Mouse (Mus musculus): Measurements from ENCODE around the gene Fsd1. TPM values are rescaled to one million over a fixed set of nuclear protein-coding genes. Genes with fewer than 3 reads are reported as not detected.

Fsd1 gene
- polyA plus RNA-seq, 1 experiment from 2014 or later: 9.9 TPM

GRCm38 (mm10) chr17:56010681-56011080, 24.4 kb downstream of the Fsd1 start:
- H3K4me1 ChIP-seq (ENCODE audit: control insufficient read depth, insufficient read depth, low read length): peaks cover 21% of the 10 kb centered on the region
- H3K27ac ChIP-seq (ENCODE audit: low read length): no peak overlapping the region
- peak overlapping the region; percentile 100 for H3K4me2 ChIP-seq (ENCODE audit: low read depth, low read length)
- no peaks in the 10 kb centered on the region for H3K9me3 ChIP-seq (replicated peaks; ENCODE audit: control insufficient read depth, low read length)
- H3K27me3 ChIP-seq (ENCODE audit: control insufficient read depth, insufficient read depth, low read length): no peaks in the 10 kb centered on the region
- peak overlapping the region; percentile 86; the same call in 1 of the 2 replicates for H3K4me3 ChIP-seq (replicated peaks; ENCODE audit: low read length)
- H3K36me3 ChIP-seq (ENCODE audit: control insufficient read depth, insufficient read depth, low read length): peaks cover 22% of the 10 kb centered on the region
- peak overlapping the region; percentile 82 for H3K9ac ChIP-seq (ENCODE audit: low read length)
- 16% methylated on average over 9 of the region's 9 CpGs for WGBS
- no peak for ATAC-seq (ENCODE audit: insufficient read depth, low FRiP score)

- peaks cover 21% of the 10 kb centered on the region for H3K4me1 ChIP-seq (ENCODE audit: control insufficient read depth, insufficient read depth, low read length)
- no peak overlapping the region for H3K4me3 ChIP-seq (replicated peaks; ENCODE audit: low read length)
- H3K4me2 ChIP-seq (ENCODE audit: low read depth, low read length): no peak overlapping the region
- ATAC-seq (ENCODE audit: insufficient read depth, low FRiP score): no peak
- no peak overlapping the region for H3K9ac ChIP-seq (ENCODE audit: low read length)
- no peaks in the 10 kb centered on the region for H3K27me3 ChIP-seq (ENCODE audit: control insufficient read depth, insufficient read depth, low read length)
- WGBS: 86% methylated on average over 7 of the region's 7 CpGs
- H3K36me3 ChIP-seq (ENCODE audit: control insufficient read depth, insufficient read depth, low read length): peaks cover 29% of the 10 kb centered on the region
- H3K9me3 ChIP-seq (replicated peaks; ENCODE audit: control insufficient read depth, low read length): no peaks in the 10 kb centered on the region
- H3K27ac ChIP-seq (ENCODE audit: low read length): no peak overlapping the region
Measured at GRCm38 (mm10) chr17:56011441-56011840, 25.1 kb downstream of the Fsd1 start.

- WGBS: 89% methylated on average over 9 of the region's 9 CpGs
- ATAC-seq (ENCODE audit: insufficient read depth, low FRiP score): no peak
Measured at GRCm38 (mm10) chr17:56015293-56015692, 29.0 kb downstream of the Fsd1 start.

GRCm38 (mm10) chr17:56016382-56016781, 30.1 kb downstream of the Fsd1 start:
- no peak for ATAC-seq (ENCODE audit: insufficient read depth, low FRiP score)
- Histone ChIP-seq H3K9me3 (replicated peaks; ENCODE audit: control insufficient read depth, low read length) (no peaks in the 10 kb centered on the region), H3K27me3 (ENCODE audit: control insufficient read depth, insufficient read depth, low read length) (no peaks in the 10 kb centered on the region), H3K4me3 (replicated peaks; ENCODE audit: low read length) (no peak overlapping the region), H3K4me1 (ENCODE audit: control insufficient read depth, insufficient read depth, low read length) (no peaks in the 10 kb centered on the region), H3K9ac (ENCODE audit: low read length) (no peak overlapping the region), H3K4me2 (ENCODE audit: low read depth, low read length) (no peak overlapping the region), H3K36me3 (ENCODE audit: control insufficient read depth, insufficient read depth, low read length) (peaks cover 41% of the 10 kb centered on the region), H3K27ac (ENCODE audit: low read length) (no peak overlapping the region)
- WGBS: 84% methylated on average over 8 of the region's 8 CpGs

More at GRCm38 (mm10) chr17:56015293-56015692, 29.0 kb downstream of the Fsd1 start:
- Histone ChIP-seq H3K27ac (ENCODE audit: low read length) (no peak overlapping the region), H3K4me2 (ENCODE audit: low read depth, low read length) (no peak overlapping the region), H3K9me3 (replicated peaks; ENCODE audit: control insufficient read depth, low read length) (no peaks in the 10 kb centered on the region), H3K4me1 (ENCODE audit: control insufficient read depth, insufficient read depth, low read length) (peaks cover 7% of the 10 kb centered on the region), H3K36me3 (ENCODE audit: control insufficient read depth, insufficient read depth, low read length) (peaks cover 43% of the 10 kb centered on the region), H3K9ac (ENCODE audit: low read length) (no peak overlapping the region), H3K27me3 (ENCODE audit: control insufficient read depth, insufficient read depth, low read length) (no peaks in the 10 kb centered on the region), H3K4me3 (replicated peaks; ENCODE audit: low read length) (no peak overlapping the region)

GRCm38 (mm10) chr17:56016793-56017785, 30.8 kb downstream of the Fsd1 start:
- no peak overlapping the region for H3K9ac ChIP-seq (ENCODE audit: low read length)
- peaks cover 34% of the 10 kb centered on the region for H3K36me3 ChIP-seq (ENCODE audit: control insufficient read depth, insufficient read depth, low read length)
- no peak for ATAC-seq (ENCODE audit: insufficient read depth, low FRiP score)
- H3K4me3 ChIP-seq (replicated peaks; ENCODE audit: low read length): no peak overlapping the region
- WGBS: 76% methylated on average over 15 of the region's 15 CpGs
- peaks cover 2% of the 10 kb centered on the region; the same call in 1 of the 2 replicates for H3K4me1 ChIP-seq (ENCODE audit: control insufficient read depth, insufficient read depth, low read length)
- no peak overlapping the region; the same call in 1 of the 2 replicates for H3K27ac ChIP-seq (ENCODE audit: low read length)
- H3K9me3 ChIP-seq (replicated peaks; ENCODE audit: control insufficient read depth, low read length): no peaks in the 10 kb centered on the region
- H3K4me2 ChIP-seq (ENCODE audit: low read depth, low read length): no peak overlapping the region
- no peaks in the 10 kb centered on the region for H3K27me3 ChIP-seq (ENCODE audit: control insufficient read depth, insufficient read depth, low read length)

- no peak for ATAC-seq (ENCODE audit: insufficient read depth, low FRiP score)
- WGBS: 91% methylated on average over 7 of the region's 7 CpGs
- no peak overlapping the region for H3K9ac ChIP-seq (ENCODE audit: low read length)
- no peak overlapping the region for H3K4me2 ChIP-seq (ENCODE audit: low read depth, low read length)
- H3K36me3 ChIP-seq (ENCODE audit: control insufficient read depth, insufficient read depth, low read length): peaks cover 33% of the 10 kb centered on the region
- H3K4me3 ChIP-seq (replicated peaks; ENCODE audit: low read length): no peak overlapping the region
- H3K27ac ChIP-seq (ENCODE audit: low read length): no peak overlapping the region
- H3K9me3 ChIP-seq (replicated peaks; ENCODE audit: control insufficient read depth, low read length): no peaks in the 10 kb centered on the region
- H3K4me1 ChIP-seq (ENCODE audit: control insufficient read depth, insufficient read depth, low read length): peaks cover 2% of the 10 kb centered on the region; the same call in 1 of the 2 replicates
- H3K27me3 ChIP-seq (ENCODE audit: control insufficient read depth, insufficient read depth, low read length): no peaks in the 10 kb centered on the region
Measured at GRCm38 (mm10) chr17:56017848-56018247, 31.5 kb downstream of the Fsd1 start.

- no peak overlapping the region for H3K4me3 ChIP-seq (replicated peaks; ENCODE audit: low read length)
- peaks cover 4% of the 10 kb centered on the region; the same call in 1 of the 2 replicates for H3K4me1 ChIP-seq (ENCODE audit: control insufficient read depth, insufficient read depth, low read length)
- H3K4me2 ChIP-seq (ENCODE audit: low read depth, low read length): no peak overlapping the region
- no peaks in the 10 kb centered on the region for H3K27me3 ChIP-seq (ENCODE audit: control insufficient read depth, insufficient read depth, low read length)
- H3K9me3 ChIP-seq (replicated peaks; ENCODE audit: control insufficient read depth, low read length): no peaks in the 10 kb centered on the region
- WGBS: 72% methylated on average over 20 of the region's 20 CpGs
- no peak overlapping the region for H3K9ac ChIP-seq (ENCODE audit: low read length)
- no peak overlapping the region for H3K27ac ChIP-seq (ENCODE audit: low read length)
- peaks cover 27% of the 10 kb centered on the region for H3K36me3 ChIP-seq (ENCODE audit: control insufficient read depth, insufficient read depth, low read length)
- peak; percentile 37; the same call in 1 of the 2 replicates for ATAC-seq (ENCODE audit: insufficient read depth, low FRiP score)
Measured at GRCm38 (mm10) chr17:56018347-56019131, 32.2 kb downstream of the Fsd1 start.

GRCm38 (mm10) chr17:56020400-56021084, 34.2 kb downstream of the Fsd1 start:
- no peak overlapping the region for H3K9ac ChIP-seq (ENCODE audit: low read length)
- no peaks in the 10 kb centered on the region for H3K27me3 ChIP-seq (ENCODE audit: control insufficient read depth, insufficient read depth, low read length)
- no peak overlapping the region for H3K4me3 ChIP-seq (replicated peaks; ENCODE audit: low read length)
- H3K4me2 ChIP-seq (ENCODE audit: low read depth, low read length): no peak overlapping the region
- H3K4me1 ChIP-seq (ENCODE audit: control insufficient read depth, insufficient read depth, low read length): peaks cover 7% of the 10 kb centered on the region
- no peaks in the 10 kb centered on the region for H3K9me3 ChIP-seq (replicated peaks; ENCODE audit: control insufficient read depth, low read length)
- H3K36me3 ChIP-seq (ENCODE audit: control insufficient read depth, insufficient read depth, low read length): peaks cover 23% of the 10 kb centered on the region
- no peak overlapping the region for H3K27ac ChIP-seq (ENCODE audit: low read length)
- ATAC-seq (ENCODE audit: insufficient read depth, low FRiP score): no peak
- WGBS: 88% methylated on average over 6 of the region's 6 CpGs
